In the genomic region with DNA sequence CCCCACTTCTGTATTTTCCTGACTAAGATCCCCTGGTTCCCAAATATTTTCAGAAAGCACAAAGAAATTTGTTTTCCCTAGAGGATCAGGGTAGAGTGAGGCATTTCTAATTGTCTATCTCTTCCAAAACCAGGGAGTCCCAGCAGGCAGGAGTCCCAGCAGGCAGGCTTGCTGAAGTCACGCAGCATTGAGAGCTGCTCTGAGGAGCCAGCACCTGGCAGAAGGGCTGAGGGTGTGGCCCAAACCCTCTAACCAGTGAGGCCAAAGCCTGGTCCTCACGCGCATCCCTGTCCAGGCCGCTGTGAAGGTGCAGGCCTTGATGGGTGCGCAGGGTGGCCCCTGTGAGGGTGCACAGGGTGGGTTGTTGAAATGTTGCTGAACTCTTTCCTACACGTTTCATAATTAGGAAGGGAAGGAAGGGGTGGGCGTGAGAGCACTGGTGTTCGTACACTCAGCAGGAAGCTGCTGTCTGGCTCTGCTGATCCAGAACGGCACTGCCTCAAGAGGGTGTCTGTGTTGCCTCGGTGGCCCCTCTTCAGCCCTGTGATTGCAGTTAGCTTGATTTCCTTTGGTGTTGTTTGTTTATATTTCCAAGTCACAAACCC, we compare ENCODE assay signal across 10 mouse cellular contexts. TPM values are rescaled to one million over a fixed set of nuclear protein-coding genes. Genes with fewer than 3 reads are reported as not detected.
DNase-seq lines count a peak whose midpoint lies in the region; ATAC-seq and TF ChIP-seq lines count a peak whose summit lies in the region.
"Had no signal": no experiment of that assay in that cellular context is flagged by ENCODE, and none has a peak within 500 bp of the region (broad histone marks: within the 10 kb centered on the region; RNA-seq: fewer than 3 reads in every experiment).

No protein-coding gene starts in this region.

- no peak overlapping the region for H3K4me3 ChIP-seq in CH12.LX (replicated peaks in 1 of 3; ENCODE audit: low read depth in 2 of 3, low read length in 2 of 3, poor library complexity in 1 of 3)
- H3K4me3 ChIP-seq in kidney, embryonic 14.5 days (ENCODE audit: low read length) = no peak overlapping the region
- no peak overlapping the region for H3K4me3 ChIP-seq in hindbrain, embryonic 12.5 days
- H3K4me3 ChIP-seq in neural tube, embryonic 15.5 days (replicated peaks) = no peak overlapping the region

- ATAC-seq in kidney, embryonic 14.5 days (ENCODE audit: low FRiP score, low TSS enrichment) = peak; percentile 33; the same call in 1 of the 2 replicates
- ATAC-seq in megakaryocyte progenitor cell, adult 5-6 weeks (replicated peaks; ENCODE audit: poor library complexity) = peak; percentile 53
- ATAC-seq in hindbrain, embryonic 12.5 days (ENCODE audit: low FRiP score) = no peak
- no peak for ATAC-seq in neural tube, embryonic 15.5 days (ENCODE audit: low FRiP score)

- TF ChIP-seq EP300 in CH12.LX (IDR thresholded peaks at IDR 0.05; ENCODE audit: low read length) = no peak

- no peak for TF ChIP-seq RAD21 in CH12.LX (IDR thresholded peaks at IDR 0.05; ENCODE audit: low read depth, low read length)

- no peak overlapping the region for H3K4me2 ChIP-seq in CH12.LX (ENCODE audit: insufficient read depth, low read depth, poor library complexity, severe bottlenecking)
- no peak overlapping the region for H3K4me2 ChIP-seq in kidney, embryonic 14.5 days (replicated peaks; ENCODE audit: low read depth, low read length)
- H3K4me2 ChIP-seq in hindbrain, embryonic 12.5 days (replicated peaks) = no peak overlapping the region
- no peak overlapping the region for H3K4me2 ChIP-seq in neural tube, embryonic 15.5 days

- peaks cover 5 to 32% of the 10 kb centered on the region in 2 experiments for H3K4me1 ChIP-seq in CH12.LX (ENCODE audit: control insufficient read depth in 1 of 2, insufficient read depth in 2 of 2)
- H3K4me1 ChIP-seq in kidney, embryonic 14.5 days (ENCODE audit: control insufficient read depth, insufficient read depth, low read length) = peaks cover 23% of the 10 kb centered on the region
- peaks cover 8% of the 10 kb centered on the region; the same call in 1 of the 2 replicates for H3K4me1 ChIP-seq in hindbrain, embryonic 12.5 days
- H3K4me1 ChIP-seq in neural tube, embryonic 15.5 days = 0 out of 2 replicates have a peak, but pooled peaks cover 7% of the 10 kb centered on the region

- no peaks in the 10 kb centered on the region for H3K9me3 ChIP-seq in CH12.LX (replicated peaks; ENCODE audit: low read length)
- H3K9me3 ChIP-seq in kidney, embryonic 14.5 days (ENCODE audit: control insufficient read depth, low read length) = no peaks in the 10 kb centered on the region
- H3K9me3 ChIP-seq in hindbrain, embryonic 12.5 days (replicated peaks) = no peaks in the 10 kb centered on the region
- no peaks in the 10 kb centered on the region for H3K9me3 ChIP-seq in neural tube, embryonic 15.5 days (replicated peaks)

- in situ Hi-C loops in CH12.LX (cut with MboI; ENCODE audit: low pct_ligation_motif_present, low pct_unique_long_range_greater_than_20kb, low sequenced_read_pairs) = no loop called here

- peak; percentile 16 for DNase-seq in kidney, adult 18-20 months
- DNase-seq in kidney, adult 11 months = no peak
- peak; percentile 35 for DNase-seq in CH12.LX (ENCODE audit: extremely low read depth)
- DNase-seq in gastrocnemius, postnatal 4 days (ENCODE audit: low spot score in 2 of 2) = no peak
- DNase-seq: embryo, embryonic 11 days; right cerebral cortex, postnatal 14 days had no signal

- 34% methylated on average over 10 of the region's 10 CpGs for WGBS in kidney, embryonic 14.5 days
- 84% methylated on average over 10 of the region's 10 CpGs for WGBS in hindbrain, embryonic 12.5 days
- WGBS in neural tube, embryonic 15.5 days = 85% methylated on average over 10 of the region's 10 CpGs

- H3K36me3 ChIP-seq in CH12.LX (replicated peaks in 1 of 2; ENCODE audit: control insufficient read depth in 1 of 2, insufficient read depth in 1 of 2, low read length in 1 of 2) = peaks cover 51 to 84% of the 10 kb centered on the region in 2 experiments
- peaks cover 68% of the 10 kb centered on the region for H3K36me3 ChIP-seq in kidney, embryonic 14.5 days (ENCODE audit: control insufficient read depth, insufficient read depth, low read length)
- H3K36me3 ChIP-seq in hindbrain, embryonic 12.5 days = peaks cover 68% of the 10 kb centered on the region
- peaks cover 68% of the 10 kb centered on the region for H3K36me3 ChIP-seq in neural tube, embryonic 15.5 days

- dilution Hi-C loops in CH12.LX (cut with MboI; ENCODE audit: extremely low pct_ligation_motif_present, extremely low pct_unique_long_range_greater_than_20kb, low sequenced_read_pairs) = no loop called here

- no peak overlapping the region for H3K27ac ChIP-seq in CH12.LX (ENCODE audit: insufficient read depth, low read depth)
- peak overlapping the region; percentile 74 for H3K27ac ChIP-seq in kidney, embryonic 14.5 days (ENCODE audit: low read depth, low read length)
- H3K27ac ChIP-seq in hindbrain, embryonic 12.5 days = no peak overlapping the region
- no peak overlapping the region for H3K27ac ChIP-seq in neural tube, embryonic 15.5 days (replicated peaks)

- TF ChIP-seq POLR2A in CH12.LX (IDR thresholded peaks at IDR 0.05; ENCODE audit: low read depth, low read length) = no peak

- no peak overlapping the region for H3K9ac ChIP-seq in CH12.LX (ENCODE audit: insufficient read depth, low read depth)
- H3K9ac ChIP-seq in kidney, embryonic 14.5 days (ENCODE audit: low read depth, low read length) = 0 out of 2 replicates have a peak overlapping the region, but pooled peaks have one; percentile 12
- no peak overlapping the region for H3K9ac ChIP-seq in hindbrain, embryonic 12.5 days
- no peak overlapping the region for H3K9ac ChIP-seq in neural tube, embryonic 15.5 days (replicated peaks)

- no peaks in the 10 kb centered on the region for H3K27me3 ChIP-seq in CH12.LX (replicated peaks)
- H3K27me3 ChIP-seq in kidney, embryonic 14.5 days (ENCODE audit: control insufficient read depth, insufficient read depth, low read length) = no peaks in the 10 kb centered on the region
- H3K27me3 ChIP-seq in hindbrain, embryonic 12.5 days = no peaks in the 10 kb centered on the region
- H3K27me3 ChIP-seq in neural tube, embryonic 15.5 days (replicated peaks) = no peaks in the 10 kb centered on the region

- TF ChIP-seq CTCF in CH12.LX (conservative IDR thresholded peaks at IDR 0.05 in 1 of 2, IDR thresholded peaks at IDR 0.05 in 1 of 2; ENCODE audit: low read depth in 2 of 2, low read length in 2 of 2) = no peak

- no peaks in the 10 kb centered on the region for H3K79me2 ChIP-seq in CH12.LX (replicated peaks; ENCODE audit: control insufficient read depth, extremely low read depth, insufficient read depth, poor library complexity, severe bottlenecking)

RNA-seq across cellular contexts. Expression of a gene that starts 20.3 kb away (rescaled TPM):
- 20.2 and 24.8 TPM in 2 replicates for total RNA-seq in CH12.LX (2012; rRNA removed)
- total RNA-seq in CH12.LX (2014; rRNA removed) = 6.1 and 7.5 TPM in 2 replicates
- 39.8 and 42.6 TPM in 2 replicates for polyA plus RNA-seq in CH12.LX (2012; ENCODE audit: insufficient read length, low read depth)
- polyA plus RNA-seq in kidney, embryonic 14.5 days (2014; fragmentation: Nextera tagmentation; extraction: Ambion mirVana) = 64.8 and 96.7 TPM in 2 replicates
- 70.4 and 74.5 TPM in 2 replicates for total RNA-seq in megakaryocyte progenitor cell, adult 5-6 weeks (2015)
- total RNA-seq in megakaryocyte progenitor cell, adult 5-6 weeks (2017) = 52.8 and 66.9 TPM in 2 replicates
- 195 and 215 TPM in 2 replicates for polyA plus RNA-seq in hindbrain, embryonic 12.5 days (2016; fragmentation: Nextera tagmentation; extraction: Ambion mirVana)
- total RNA-seq in gastrocnemius, postnatal 4 days (2021) = 10 to 100 TPM; 90.8 to 91.2 TPM
- 138 and 149 TPM in 2 replicates for polyA plus RNA-seq in neural tube, embryonic 15.5 days (2015; fragmentation: Nextera tagmentation; extraction: Ambion mirVana)

RNA-seq across cellular contexts. Expression of a gene that starts 27.3 kb away (rescaled TPM):
- total RNA-seq in CH12.LX (2012; rRNA removed) = 19.9 and 20.1 TPM in 2 replicates
- total RNA-seq in CH12.LX (2014; rRNA removed) = 15.3 and 15.9 TPM in 2 replicates
- 17.4 TPM in 2 replicates for polyA plus RNA-seq in CH12.LX (2012; ENCODE audit: insufficient read length, low read depth)
- 35.6 and 36.4 TPM in 2 replicates for polyA plus RNA-seq in kidney, embryonic 14.5 days (2014; fragmentation: Nextera tagmentation; extraction: Ambion mirVana)
- 15.7 and 20.9 TPM in 2 replicates for total RNA-seq in megakaryocyte progenitor cell, adult 5-6 weeks (2015)
- total RNA-seq in megakaryocyte progenitor cell, adult 5-6 weeks (2017) = 20.1 and 21.0 TPM in 2 replicates
- 60.8 and 61.4 TPM in 2 replicates for polyA plus RNA-seq in hindbrain, embryonic 12.5 days (2016; fragmentation: Nextera tagmentation; extraction: Ambion mirVana)
- total RNA-seq in gastrocnemius, postnatal 4 days (2021) = 10 to 100 TPM; 21.9 to 24.0 TPM
- 78.3 and 80.5 TPM in 2 replicates for polyA plus RNA-seq in neural tube, embryonic 15.5 days (2015; fragmentation: Nextera tagmentation; extraction: Ambion mirVana)

RNA-seq across cellular contexts. Expression of a gene that starts 27.5 kb away (rescaled TPM):
- 43.7 and 45.8 TPM in 2 replicates for total RNA-seq in CH12.LX (2012; rRNA removed)
- total RNA-seq in CH12.LX (2014; rRNA removed) = 40.3 and 46.9 TPM in 2 replicates
- 123 and 147 TPM in 2 replicates for polyA plus RNA-seq in CH12.LX (2012; ENCODE audit: insufficient read length, low read depth)
- polyA plus RNA-seq in kidney, embryonic 14.5 days (2014; fragmentation: Nextera tagmentation; extraction: Ambion mirVana) = 87.8 and 103 TPM in 2 replicates
- 79.4 and 105 TPM in 2 replicates for total RNA-seq in megakaryocyte progenitor cell, adult 5-6 weeks (2015)
- 68.8 and 72.2 TPM in 2 replicates for total RNA-seq in megakaryocyte progenitor cell, adult 5-6 weeks (2017)
- 102 and 104 TPM in 2 replicates for polyA plus RNA-seq in hindbrain, embryonic 12.5 days (2016; fragmentation: Nextera tagmentation; extraction: Ambion mirVana)
- 10 to 100 TPM; 48.0 to 50.7 TPM for total RNA-seq in gastrocnemius, postnatal 4 days (2021)
- 128 and 133 TPM in 2 replicates for polyA plus RNA-seq in neural tube, embryonic 15.5 days (2015; fragmentation: Nextera tagmentation; extraction: Ambion mirVana)

RNA-seq across cellular contexts. Expression of a gene that starts 37.7 kb away (rescaled TPM):
- total RNA-seq in CH12.LX (2012; rRNA removed) (0.21 TPM in 1 of 2 replicates, not detected in the other), CH12.LX (2014; rRNA removed) (not detected in 2 replicates)
- 0.11 TPM in 1 of 2 replicates, not detected in the other for polyA plus RNA-seq in CH12.LX (2012; ENCODE audit: insufficient read length, low read depth)
- polyA plus RNA-seq in kidney, embryonic 14.5 days (2014; fragmentation: Nextera tagmentation; extraction: Ambion mirVana) = 15.1 and 22.6 TPM in 2 replicates
- not detected in 2 replicates for total RNA-seq in megakaryocyte progenitor cell, adult 5-6 weeks (2015)
- total RNA-seq in megakaryocyte progenitor cell, adult 5-6 weeks (2017) = not detected in 2 replicates
- 0.43 TPM in 1 of 2 replicates, not detected in the other for polyA plus RNA-seq in hindbrain, embryonic 12.5 days (2016; fragmentation: Nextera tagmentation; extraction: Ambion mirVana)
- total RNA-seq in gastrocnemius, postnatal 4 days (2021) = under 1 TPM in 1 of 2 experiments, not detected in 1; 0.23 TPM
- polyA plus RNA-seq in neural tube, embryonic 15.5 days (2015; fragmentation: Nextera tagmentation; extraction: Ambion mirVana) = 0.68 and 4.4 TPM in 2 replicates

RNA-seq across cellular contexts. Expression of a gene that starts 55.2 kb away (rescaled TPM):
- total RNA-seq in CH12.LX (2012; rRNA removed) = 555 and 601 TPM in 2 replicates
- 560 and 610 TPM in 2 replicates for total RNA-seq in CH12.LX (2014; rRNA removed)
- polyA plus RNA-seq in CH12.LX (2012; ENCODE audit: insufficient read length, low read depth) = 366 and 413 TPM in 2 replicates
- polyA plus RNA-seq in kidney, embryonic 14.5 days (2014; fragmentation: Nextera tagmentation; extraction: Ambion mirVana) = 921 and 980 TPM in 2 replicates
- total RNA-seq in megakaryocyte progenitor cell, adult 5-6 weeks (2015) = 760 and 847 TPM in 2 replicates
- total RNA-seq in megakaryocyte progenitor cell, adult 5-6 weeks (2017) = 1,168 and 1,230 TPM in 2 replicates
- polyA plus RNA-seq in hindbrain, embryonic 12.5 days (2016; fragmentation: Nextera tagmentation; extraction: Ambion mirVana) = 836 and 860 TPM in 2 replicates
- 100 to 1,000 TPM; 485 to 542 TPM for total RNA-seq in gastrocnemius, postnatal 4 days (2021)
- 999 and 1,090 TPM in 2 replicates for polyA plus RNA-seq in neural tube, embryonic 15.5 days (2015; fragmentation: Nextera tagmentation; extraction: Ambion mirVana)

Comparison
In these comparisons a context has a peak if more than half of its experiments do, and no peak if none do; other contexts are left out.
1. DNase-seq: peak in kidney, adult 18-20 months (single experiment) and CH12.LX (single experiment); none in kidney, adult 11 months (single experiment) and gastrocnemius, postnatal 4 days (0 of 2).
2. ATAC-seq: peak in kidney, embryonic 14.5 days (single experiment) and megakaryocyte progenitor cell, adult 5-6 weeks (single experiment); none in hindbrain, embryonic 12.5 days (single experiment) and neural tube, embryonic 15.5 days (single experiment).